Mouse (Mus musculus) intestine, postnatal 0 days (tissue): ENCODE results near the gene Ncor1. TPM values are rescaled to one million over a fixed set of nuclear protein-coding genes. Genes with fewer than 3 reads are reported as not detected.

Experiments
- ATAC-seq: fragments of 200-750 bp; cut with Nextera tagmentation; 2 replicates; pipeline ENCODE4 v1.8.0; 2017; ENCODE audit warnings: mild to moderate bottlenecking, moderate TSS enrichment, moderate library complexity
- H3K27ac ChIP-seq: fragments of 300-500 bp; sonication (generic); 2 replicates; pipeline ENCODE4 v1.5.1; 2014; ENCODE audit warnings: mild to moderate bottlenecking, low read depth, low read length, moderate library complexity
- H3K27me3 ChIP-seq: fragments of 300-500 bp; sonication (generic); replicated peaks from 2 replicates; pipeline ENCODE4 v1.6.1; 2014; ENCODE audit warnings: low read length, mixed read lengths; ENCODE audit not compliant: control insufficient read depth, insufficient read depth
- H3K36me3 ChIP-seq: fragments of 300-500 bp; sonication (generic); 2 replicates; pipeline ENCODE4 v1.6.1; 2014; ENCODE audit warnings: mild to moderate bottlenecking, moderate library complexity; ENCODE audit not compliant: control insufficient read depth, insufficient read depth
- H3K4me1 ChIP-seq: fragments of 300-500 bp; sonication (generic); replicated peaks from 2 replicates; pipeline ENCODE4 v1.6.1; 2014; ENCODE audit warnings: antibody characterized with exemption, low read length, mixed read lengths; ENCODE audit not compliant: control insufficient read depth, insufficient read depth
- H3K4me2 ChIP-seq: fragments of 300-500 bp; sonication (generic); replicated peaks from 2 replicates; pipeline ENCODE4 v1.6.1; 2014; ENCODE audit warnings: low read depth, mild to moderate bottlenecking, moderate library complexity
- H3K4me3 ChIP-seq: fragments of 300-500 bp; sonication (generic); 2 replicates; pipeline ENCODE4 v1.5.1; 2014; ENCODE audit warnings: low read depth, low read length
- H3K9ac ChIP-seq: fragments of 300-500 bp; sonication (generic); 2 replicates; pipeline ENCODE4 v1.6.1; 2014; ENCODE audit warnings: mild to moderate bottlenecking, low read depth, low read length
- H3K9me3 ChIP-seq: fragments of 300-500 bp; sonication (generic); 2 replicates; pipeline ENCODE4 v1.6.1; 2016; ENCODE audit warnings: mixed run types; ENCODE audit not compliant: control insufficient read depth
- CTCF ChIP-seq: sonication (generic); IDR thresholded peaks from 2 replicates; pipeline ENCODE4 v1.5.1; 2016; ENCODE audit warnings: low read depth, mild to moderate bottlenecking, control low read depth, antibody characterized with exemption, moderate library complexity
- WGBS: fragments of 180-500 bp; shearing (Covaris S2); extraction: QIAGEN DNeasy Blood & Tissue Kit; methylation state at CpG from one replicate; pipeline ENCODE4 v1.1.7; 2014; 5-methylcytosine and 5-hydroxymethylcytosine counted together
- polyA plus RNA-seq: library from polyadenylated mRNA; unstranded; fragments of >200 nt; fragmentation: Nextera tagmentation; extraction: Ambion mirVana; gene quantifications from 2 replicates; pipeline ENCODE4 v1.2.1, GENCODE M21; 2015

The Ncor1 gene
- polyA plus RNA-seq, 1 experiment from 2014 or later = 114 TPM

- Histone ChIP-seq H3K27me3 (no peaks in the 10 kb centered on the region), H3K4me2 (no peak overlapping the region), H3K4me3 (no peak overlapping the region), H3K27ac (no peak overlapping the region), H3K36me3 (peaks cover 57% of the 10 kb centered on the region), H3K4me1 (no peaks in the 10 kb centered on the region), H3K9ac (no peak overlapping the region), H3K9me3 (no peaks in the 10 kb centered on the region)
- ATAC-seq = no peak
- WGBS = 88% methylated on average over 6 of the region's 6 CpGs
- TF ChIP-seq CTCF = no peak
Observed at GRCm38 (mm10) chr11:62366879-62367278, 91.5 kb downstream of the Ncor1 start.

- H3K9ac ChIP-seq = no peak overlapping the region
- 85% methylated on average over 2 of the region's 2 CpGs for WGBS
- H3K4me2 ChIP-seq = no peak overlapping the region
- no peaks in the 10 kb centered on the region for H3K4me1 ChIP-seq
- H3K9me3 ChIP-seq = no peaks in the 10 kb centered on the region
- no peak for TF ChIP-seq CTCF
- no peak overlapping the region for H3K4me3 ChIP-seq
- no peaks in the 10 kb centered on the region for H3K27me3 ChIP-seq
- peaks cover 69% of the 10 kb centered on the region for H3K36me3 ChIP-seq
- H3K27ac ChIP-seq = no peak overlapping the region
- ATAC-seq = no peak
Observed at GRCm38 (mm10) chr11:62355216-62355615, 103.1 kb downstream of the Ncor1 start.

- Histone ChIP-seq H3K9me3 (no peaks in the 10 kb centered on the region), H3K27ac (no peak overlapping the region), H3K4me1 (no peaks in the 10 kb centered on the region), H3K4me3 (no peak overlapping the region), H3K27me3 (no peaks in the 10 kb centered on the region), H3K36me3 (peaks cover 77% of the 10 kb centered on the region), H3K9ac (no peak overlapping the region), H3K4me2 (no peak overlapping the region)
- 83% methylated on average over 4 of the region's 4 CpGs for WGBS
- no peak for ATAC-seq
- TF ChIP-seq CTCF = no peak
Observed at GRCm38 (mm10) chr11:62351948-62352347, 106.4 kb downstream of the Ncor1 start.

- H3K36me3 ChIP-seq = peaks cover 64% of the 10 kb centered on the region
- ATAC-seq = no peak
- H3K4me1 ChIP-seq = no peaks in the 10 kb centered on the region
- no peak overlapping the region for H3K27ac ChIP-seq
- H3K9ac ChIP-seq = no peak overlapping the region
- 92% methylated on average over 13 of the region's 13 CpGs for WGBS
- no peak overlapping the region for H3K4me3 ChIP-seq
- H3K27me3 ChIP-seq = no peaks in the 10 kb centered on the region
- H3K4me2 ChIP-seq = no peak overlapping the region
- TF ChIP-seq CTCF = no peak
- H3K9me3 ChIP-seq = no peaks in the 10 kb centered on the region
Observed at GRCm38 (mm10) chr11:62343002-62343401, 115.3 kb downstream of the Ncor1 start.

GRCm38 (mm10) chr11:62332228-62332627 is 126.1 kb downstream of the Ncor1 start:
- no peaks in the 10 kb centered on the region for H3K9me3 ChIP-seq
- no peak overlapping the region for H3K9ac ChIP-seq
- no peak for TF ChIP-seq CTCF
- H3K27ac ChIP-seq = no peak overlapping the region
- H3K4me2 ChIP-seq = no peak overlapping the region
- no peaks in the 10 kb centered on the region for H3K27me3 ChIP-seq
- no peak overlapping the region for H3K4me3 ChIP-seq
- H3K36me3 ChIP-seq = peaks cover 93% of the 10 kb centered on the region
- 89% methylated on average over 4 of the region's 4 CpGs for WGBS
- no peak for ATAC-seq
- H3K4me1 ChIP-seq = no peaks in the 10 kb centered on the region

GRCm38 (mm10) chr11:62331141-62331540 is 127.2 kb downstream of the Ncor1 start:
- Histone ChIP-seq H3K27ac (no peak overlapping the region), H3K4me2 (no peak overlapping the region), H3K9me3 (no peaks in the 10 kb centered on the region), H3K4me3 (no peak overlapping the region), H3K9ac (no peak overlapping the region), H3K36me3 (peaks cover 94% of the 10 kb centered on the region), H3K27me3 (no peaks in the 10 kb centered on the region), H3K4me1 (no peaks in the 10 kb centered on the region)
- no peak for ATAC-seq
- no peak for TF ChIP-seq CTCF
- WGBS = 91% methylated on average over 5 of the region's 5 CpGs

GRCm38 (mm10) chr11:62323659-62324058 is 134.7 kb downstream of the Ncor1 start:
- H3K27ac ChIP-seq = no peak overlapping the region
- no peak for ATAC-seq
- peaks cover 91% of the 10 kb centered on the region for H3K36me3 ChIP-seq
- H3K4me2 ChIP-seq = no peak overlapping the region
- no peak overlapping the region for H3K9ac ChIP-seq
- 70% methylated on average over 3 of the region's 3 CpGs for WGBS
- H3K4me1 ChIP-seq = no peaks in the 10 kb centered on the region
- TF ChIP-seq CTCF = no peak
- H3K9me3 ChIP-seq = no peaks in the 10 kb centered on the region
- no peak overlapping the region for H3K4me3 ChIP-seq
- H3K27me3 ChIP-seq = no peaks in the 10 kb centered on the region
